Mouse (Mus musculus): ENCODE data around the gene Prr5. TPM values are rescaled to one million over a fixed set of nuclear protein-coding genes. Genes with fewer than 3 reads are reported as not detected.

Gene Prr5
- polyA plus RNA-seq, 1 experiment, result 8.1 TPM

- Histone ChIP-seq H3K79me2 (ENCODE audit: control insufficient read depth, insufficient read depth) (no peaks in the 10 kb centered on the region), H3K4me3 (no peak overlapping the region), H3K36me3 (ENCODE audit: control insufficient read depth, insufficient read depth) (no peaks in the 10 kb centered on the region), H3K27me3 (ENCODE audit: control insufficient read depth, insufficient read depth, insufficient read length) (peaks cover 7% of the 10 kb centered on the region), H3K4me2 (ENCODE audit: low read depth) (no peak overlapping the region), H3ac (ENCODE audit: control insufficient read depth, insufficient read length) (no peak overlapping the region)
- TF ChIP-seq USF1 (IDR thresholded peaks at IDR 0.05; ENCODE audit: low read depth) (no peak), SRF (IDR thresholded peaks at IDR 0.05; ENCODE audit: control insufficient read depth, insufficient read length, low read depth) (no peak), TCF3 (IDR thresholded peaks at IDR 0.05; ENCODE audit: insufficient read length, low read depth) (no peak), E2F4 (IDR thresholded peaks at IDR 0.05; ENCODE audit: insufficient read depth) (no peak), MAX (IDR thresholded peaks at IDR 0.05; ENCODE audit: low read depth) (no peak), REST (IDR thresholded peaks at IDR 0.05; ENCODE audit: insufficient read depth, insufficient read length) (no peak), POLR2AphosphoS2 (IDR thresholded peaks at IDR 0.05; ENCODE audit: insufficient read length, low read depth) (no peak), TCF12 (IDR thresholded peaks at IDR 0.05; ENCODE audit: insufficient read depth, poor library complexity, severe bottlenecking) (no peak), POLR2A (IDR thresholded peaks at IDR 0.05; ENCODE audit: insufficient read length, low read depth) (no peak), MYOD1 (IDR thresholded peaks at IDR 0.05; ENCODE audit: control insufficient read depth in 1 of 3, insufficient read length in 2 of 3, low read depth in 2 of 3) (no peak), MYOG (IDR thresholded peaks at IDR 0.05; ENCODE audit: control insufficient read depth in 1 of 3, insufficient read depth in 1 of 3, insufficient read length in 2 of 3, low read depth in 2 of 3) (no peak), CEBPB (IDR thresholded peaks at IDR 0.05; ENCODE audit: insufficient read depth, poor library complexity, severe bottlenecking) (no peak)
These were observed 67.0 kb downstream of the Prr5 start for GRCm38 (mm10) chr15:84736346-84736993.

GRCm38 (mm10) chr15:84736994-84737346 is 67.5 kb downstream of the Prr5 start:
- H3ac ChIP-seq (ENCODE audit: control insufficient read depth, insufficient read length), result no peak overlapping the region
- no peaks in the 10 kb centered on the region for H3K36me3 ChIP-seq (ENCODE audit: control insufficient read depth, insufficient read depth)
- H3K4me2 ChIP-seq (ENCODE audit: low read depth), result no peak overlapping the region
- no peaks in the 10 kb centered on the region for H3K79me2 ChIP-seq (ENCODE audit: control insufficient read depth, insufficient read depth)
- no peak for TF ChIP-seq E2F4 (IDR thresholded peaks at IDR 0.05; ENCODE audit: insufficient read depth)
- TF ChIP-seq TCF12 (IDR thresholded peaks at IDR 0.05; ENCODE audit: insufficient read depth, poor library complexity, severe bottlenecking), result no peak
- no peak for TF ChIP-seq POLR2AphosphoS2 (IDR thresholded peaks at IDR 0.05; ENCODE audit: insufficient read length, low read depth)
- TF ChIP-seq MYOD1 (IDR thresholded peaks at IDR 0.05; ENCODE audit: control insufficient read depth in 1 of 3, insufficient read length in 2 of 3, low read depth in 2 of 3), result no peak
- no peak overlapping the region for H3K4me3 ChIP-seq
- H3K27me3 ChIP-seq (ENCODE audit: control insufficient read depth, insufficient read depth, insufficient read length), result peaks cover 7% of the 10 kb centered on the region

- Histone ChIP-seq H3K4me2 (ENCODE audit: low read depth) (no peak overlapping the region), H3ac (ENCODE audit: control insufficient read depth, insufficient read length) (no peak overlapping the region), H3K79me2 (ENCODE audit: control insufficient read depth, insufficient read depth) (no peaks in the 10 kb centered on the region), H3K36me3 (ENCODE audit: control insufficient read depth, insufficient read depth) (no peaks in the 10 kb centered on the region), H3K27me3 (ENCODE audit: control insufficient read depth, insufficient read depth, insufficient read length) (peaks cover 7% of the 10 kb centered on the region), H3K4me3 (no peak overlapping the region)
- TF ChIP-seq CEBPB (IDR thresholded peaks at IDR 0.05; ENCODE audit: insufficient read depth, poor library complexity, severe bottlenecking), result no peak
These were observed 68.8 kb downstream of the Prr5 start for GRCm38 (mm10) chr15:84738246-84738645.

- TF ChIP-seq TCF3 (IDR thresholded peaks at IDR 0.05; ENCODE audit: insufficient read length, low read depth) (no peak), POLR2A (IDR thresholded peaks at IDR 0.05; ENCODE audit: insufficient read length, low read depth) (no peak), MYOG (IDR thresholded peaks at IDR 0.05; ENCODE audit: control insufficient read depth in 1 of 3, insufficient read depth in 1 of 3, insufficient read length in 2 of 3, low read depth in 2 of 3) (no peak), MYOD1 (IDR thresholded peaks at IDR 0.05; ENCODE audit: control insufficient read depth in 1 of 3, insufficient read length in 2 of 3, low read depth in 2 of 3) (no peak), CEBPB (IDR thresholded peaks at IDR 0.05; ENCODE audit: insufficient read depth, poor library complexity, severe bottlenecking) (no peak), TCF12 (IDR thresholded peaks at IDR 0.05; ENCODE audit: insufficient read depth, poor library complexity, severe bottlenecking) (no peak), E2F4 (IDR thresholded peaks at IDR 0.05; ENCODE audit: insufficient read depth) (no peak), SRF (IDR thresholded peaks at IDR 0.05; ENCODE audit: control insufficient read depth, insufficient read length, low read depth) (no peak), MAX (IDR thresholded peaks at IDR 0.05; ENCODE audit: low read depth) (no peak)
- peaks cover 17% of the 10 kb centered on the region for H3K27me3 ChIP-seq (ENCODE audit: control insufficient read depth, insufficient read depth, insufficient read length)
- H3K4me2 ChIP-seq (ENCODE audit: low read depth), result no peak overlapping the region
- H3K79me2 ChIP-seq (ENCODE audit: control insufficient read depth, insufficient read depth), result no peaks in the 10 kb centered on the region
- no peak overlapping the region for H3K4me3 ChIP-seq
- H3K36me3 ChIP-seq (ENCODE audit: control insufficient read depth, insufficient read depth), result no peaks in the 10 kb centered on the region
- H3ac ChIP-seq (ENCODE audit: control insufficient read depth, insufficient read length), result no peak overlapping the region
These were observed 72.2 kb downstream of the Prr5 start for GRCm38 (mm10) chr15:84741573-84741972.

- Histone ChIP-seq H3K4me2 (ENCODE audit: low read depth) (no peak overlapping the region), H3K36me3 (ENCODE audit: control insufficient read depth, insufficient read depth) (no peaks in the 10 kb centered on the region), H3ac (ENCODE audit: control insufficient read depth, insufficient read length) (no peak overlapping the region), H3K79me2 (ENCODE audit: control insufficient read depth, insufficient read depth) (no peaks in the 10 kb centered on the region), H3K4me3 (no peak overlapping the region), H3K27me3 (ENCODE audit: control insufficient read depth, insufficient read depth, insufficient read length) (peaks cover 10% of the 10 kb centered on the region)
- TF ChIP-seq POLR2A (IDR thresholded peaks at IDR 0.05; ENCODE audit: insufficient read length, low read depth) (no peak), MAX (IDR thresholded peaks at IDR 0.05; ENCODE audit: low read depth) (no peak), USF1 (IDR thresholded peaks at IDR 0.05; ENCODE audit: low read depth) (peak; percentile 71)
These were observed 73.9 kb downstream of the Prr5 start for GRCm38 (mm10) chr15:84743347-84743746.
